Mouse (Mus musculus): ENCODE results near the gene Bckdk.

DNA sequence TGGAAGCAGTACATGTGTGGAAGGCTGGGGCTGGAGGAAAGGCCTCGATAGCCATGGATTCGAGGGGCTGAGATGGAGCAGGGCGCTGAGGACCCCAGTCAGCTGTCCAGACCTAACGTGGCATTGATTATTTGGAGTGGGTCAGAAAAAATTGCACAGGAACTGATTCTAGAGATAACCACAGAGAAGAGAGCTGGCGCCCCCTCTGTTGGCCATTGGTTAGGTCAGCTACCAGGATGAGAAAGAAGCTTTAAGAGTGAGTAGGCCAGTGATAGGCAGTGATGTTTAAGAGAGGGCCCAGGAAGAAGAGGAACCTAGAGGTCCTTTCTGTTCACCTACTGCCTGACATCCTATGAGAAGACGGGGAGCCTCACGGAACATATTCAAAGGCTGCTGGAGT lies 15.4 kb downstream of the Bckdk start:
- TF ChIP-seq CTCF (IDR thresholded peaks at IDR 0.05; ENCODE audit: low read depth) (peak; percentile 7; the same call in 1 of the 2 replicates), EP300 (IDR thresholded peaks at IDR 0.05; ENCODE audit: low read depth) (no peak)

All from heart, postnatal 0 days (tissue).